Mouse (Mus musculus): Measurements from ENCODE around the gene Bace1. TPM values are rescaled to one million over a fixed set of nuclear protein-coding genes. Genes with fewer than 3 reads are reported as not detected.

Bace1 gene
- polyA plus RNA-seq, 1 experiment = 14.3 TPM

DNA sequence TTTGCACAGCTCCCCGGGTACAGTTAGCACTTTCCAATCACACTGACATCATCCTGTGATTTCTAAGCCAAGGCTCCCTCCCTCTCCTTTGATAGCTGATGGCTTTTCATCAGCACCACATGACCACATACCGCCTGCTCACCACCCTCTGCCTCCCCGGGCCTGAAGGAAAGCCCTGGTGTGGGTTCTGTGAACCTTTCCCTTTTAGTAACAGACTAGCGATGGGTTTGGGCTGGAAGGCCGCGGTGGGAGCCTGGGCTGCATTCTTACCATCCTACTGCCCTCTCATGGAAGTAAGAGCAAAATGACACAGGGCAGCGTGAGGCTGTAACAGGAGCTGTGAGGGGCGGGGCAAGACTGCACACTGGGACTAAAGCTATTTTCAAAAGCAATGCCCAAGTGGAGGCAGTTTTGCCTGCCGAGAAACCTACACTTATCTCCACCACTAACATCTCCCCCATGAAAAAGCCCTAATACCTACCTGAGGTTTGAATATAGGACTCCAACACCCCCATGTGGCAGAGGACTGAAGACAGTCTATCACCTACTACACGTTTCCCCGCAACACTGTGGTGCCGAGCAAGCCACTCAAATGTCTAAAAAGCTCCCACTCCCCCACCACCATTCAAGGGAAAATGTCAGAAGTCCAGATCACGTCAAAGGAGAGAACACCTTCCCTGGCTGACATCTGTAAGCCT lies 39.8 kb upstream of the Bace1 start:
- H3K27me3 ChIP-seq (ENCODE audit: control insufficient read depth, insufficient read depth, low read length, poor library complexity, severe bottlenecking) = no peaks in the 10 kb centered on the region
- TF ChIP-seq EP300 (IDR thresholded peaks at IDR 0.05; ENCODE audit: insufficient read depth, low read depth, low read length) = no peak
- TF ChIP-seq CTCF (IDR thresholded peaks at IDR 0.05; ENCODE audit: low read depth, low read length) = peak; percentile 48
- H3K4me3 ChIP-seq (ENCODE audit: low read depth, low read length) = no peak overlapping the region
- H3K27ac ChIP-seq (ENCODE audit: insufficient read depth, low read length) = no peak overlapping the region
- no peaks in the 10 kb centered on the region for H3K4me1 ChIP-seq (ENCODE audit: control insufficient read depth, insufficient read depth, low read length)
- H3K36me3 ChIP-seq (ENCODE audit: control insufficient read depth, insufficient read depth, low read length, poor library complexity, severe bottlenecking) = no peaks in the 10 kb centered on the region
- no peak overlapping the region for H3K9ac ChIP-seq (ENCODE audit: low read depth, poor library complexity, severe bottlenecking)
- H3K9me3 ChIP-seq (replicated peaks; ENCODE audit: control insufficient read depth, insufficient read depth, low read length, poor library complexity, severe bottlenecking) = no peaks in the 10 kb centered on the region

DNA sequence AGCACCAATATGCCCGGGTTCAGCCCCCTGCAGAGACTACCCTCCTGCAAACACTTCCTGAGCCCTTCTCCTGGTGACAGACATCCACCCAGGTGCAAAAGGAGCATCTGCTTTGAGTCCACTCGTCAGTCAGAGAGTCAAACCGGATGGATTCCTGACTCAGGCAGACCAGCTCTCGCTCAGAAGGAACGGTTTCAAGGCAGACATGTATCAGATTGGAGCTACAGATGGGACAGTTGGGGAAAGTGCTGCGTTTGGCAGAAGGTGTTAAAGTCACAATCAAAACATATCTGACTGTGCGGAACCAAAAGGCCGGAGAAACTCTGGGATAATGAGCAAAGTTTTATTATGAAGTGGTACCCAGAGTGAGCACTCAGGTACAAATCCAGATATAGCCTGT lies 39.0 kb upstream of the Bace1 start:
- TF ChIP-seq CTCF (IDR thresholded peaks at IDR 0.05; ENCODE audit: low read depth, low read length) (no peak), POLR2A (IDR thresholded peaks at IDR 0.05; ENCODE audit: insufficient read depth, low read length) (no peak), EP300 (IDR thresholded peaks at IDR 0.05; ENCODE audit: insufficient read depth, low read depth, low read length) (no peak)
- Histone ChIP-seq H3K9me3 (replicated peaks; ENCODE audit: control insufficient read depth, insufficient read depth, low read length, poor library complexity, severe bottlenecking) (no peaks in the 10 kb centered on the region), H3K4me1 (ENCODE audit: control insufficient read depth, insufficient read depth, low read length) (no peaks in the 10 kb centered on the region), H3K27ac (ENCODE audit: insufficient read depth, low read length) (no peak overlapping the region), H3K27me3 (ENCODE audit: control insufficient read depth, insufficient read depth, low read length, poor library complexity, severe bottlenecking) (no peaks in the 10 kb centered on the region), H3K9ac (ENCODE audit: low read depth, poor library complexity, severe bottlenecking) (no peak overlapping the region), H3K4me3 (ENCODE audit: low read depth, low read length) (no peak overlapping the region), H3K36me3 (ENCODE audit: control insufficient read depth, insufficient read depth, low read length, poor library complexity, severe bottlenecking) (no peaks in the 10 kb centered on the region)

DNA sequence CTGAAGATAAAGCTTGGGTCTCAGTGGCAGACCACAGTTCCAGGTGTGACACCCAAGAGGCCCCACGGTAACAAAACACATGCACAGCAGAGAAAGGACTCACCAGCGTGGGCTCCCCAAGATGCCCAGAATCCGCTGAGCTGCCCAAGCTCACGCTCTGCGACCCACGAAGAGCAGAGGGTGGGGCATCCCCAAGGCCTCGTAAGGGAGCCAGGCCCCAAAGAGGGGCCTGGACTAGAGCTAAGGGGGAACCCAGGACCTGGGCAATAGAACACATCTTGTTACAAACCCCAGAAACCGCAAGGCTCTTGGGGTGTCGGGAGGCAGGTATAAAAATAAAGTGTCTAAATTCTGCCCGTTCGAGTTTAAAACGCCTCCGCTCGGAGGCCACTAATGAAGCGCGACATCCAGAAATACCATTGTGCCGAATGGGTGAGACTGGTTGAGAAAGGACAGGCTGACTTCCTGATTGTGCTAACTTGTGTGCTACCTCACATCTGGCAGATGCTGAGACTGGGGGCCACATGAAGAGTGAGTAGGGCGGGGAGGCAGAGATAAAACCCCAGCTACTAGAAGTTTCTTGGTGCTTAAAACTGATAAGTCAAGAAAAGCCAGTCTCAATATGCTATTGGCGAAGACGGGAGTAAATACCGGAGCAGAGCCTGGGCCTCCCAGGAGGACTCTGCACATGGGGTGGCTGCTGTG lies 35.2 kb upstream of the Bace1 start:
- H3K27ac ChIP-seq (ENCODE audit: insufficient read depth, low read length) = no peak overlapping the region
- no peaks in the 10 kb centered on the region for H3K9me3 ChIP-seq (replicated peaks; ENCODE audit: control insufficient read depth, insufficient read depth, low read length, poor library complexity, severe bottlenecking)
- no peaks in the 10 kb centered on the region for H3K36me3 ChIP-seq (ENCODE audit: control insufficient read depth, insufficient read depth, low read length, poor library complexity, severe bottlenecking)
- no peak overlapping the region for H3K9ac ChIP-seq (ENCODE audit: low read depth, poor library complexity, severe bottlenecking)
- no peak for TF ChIP-seq POLR2A (IDR thresholded peaks at IDR 0.05; ENCODE audit: insufficient read depth, low read length)
- TF ChIP-seq EP300 (IDR thresholded peaks at IDR 0.05; ENCODE audit: insufficient read depth, low read depth, low read length) = no peak
- no peak for TF ChIP-seq CTCF (IDR thresholded peaks at IDR 0.05; ENCODE audit: low read depth, low read length)
- H3K4me3 ChIP-seq (ENCODE audit: low read depth, low read length) = no peak overlapping the region
- H3K4me1 ChIP-seq (ENCODE audit: control insufficient read depth, insufficient read depth, low read length) = no peaks in the 10 kb centered on the region
- no peaks in the 10 kb centered on the region for H3K27me3 ChIP-seq (ENCODE audit: control insufficient read depth, insufficient read depth, low read length, poor library complexity, severe bottlenecking)

DNA sequence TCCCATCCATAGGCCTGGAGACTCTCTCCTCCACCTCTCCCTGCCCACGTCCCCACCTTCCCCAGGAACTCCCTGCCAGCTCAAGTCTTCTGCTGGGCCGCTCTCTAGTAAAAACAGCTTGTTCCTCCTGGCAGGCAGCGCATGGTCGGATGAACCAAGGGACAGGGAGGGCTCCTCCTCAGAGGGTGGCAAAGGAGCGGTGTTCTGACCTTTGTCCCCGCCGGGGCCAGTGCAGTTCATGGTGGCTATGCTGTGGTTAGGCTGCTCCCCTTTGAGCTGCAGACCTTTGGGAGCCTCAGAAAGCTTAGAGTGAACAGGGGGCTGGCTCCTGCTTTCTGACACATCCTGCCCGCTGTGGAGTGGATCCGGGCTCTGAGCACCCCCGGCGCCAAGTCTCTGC lies 31.5 kb upstream of the Bace1 start:
- no peak overlapping the region for H3K9ac ChIP-seq (ENCODE audit: low read depth, poor library complexity, severe bottlenecking)
- H3K36me3 ChIP-seq (ENCODE audit: control insufficient read depth, insufficient read depth, low read length, poor library complexity, severe bottlenecking) = no peaks in the 10 kb centered on the region
- TF ChIP-seq EP300 (IDR thresholded peaks at IDR 0.05; ENCODE audit: insufficient read depth, low read depth, low read length) (no peak), POLR2A (IDR thresholded peaks at IDR 0.05; ENCODE audit: insufficient read depth, low read length) (no peak), CTCF (IDR thresholded peaks at IDR 0.05; ENCODE audit: low read depth, low read length) (no peak)

DNA sequence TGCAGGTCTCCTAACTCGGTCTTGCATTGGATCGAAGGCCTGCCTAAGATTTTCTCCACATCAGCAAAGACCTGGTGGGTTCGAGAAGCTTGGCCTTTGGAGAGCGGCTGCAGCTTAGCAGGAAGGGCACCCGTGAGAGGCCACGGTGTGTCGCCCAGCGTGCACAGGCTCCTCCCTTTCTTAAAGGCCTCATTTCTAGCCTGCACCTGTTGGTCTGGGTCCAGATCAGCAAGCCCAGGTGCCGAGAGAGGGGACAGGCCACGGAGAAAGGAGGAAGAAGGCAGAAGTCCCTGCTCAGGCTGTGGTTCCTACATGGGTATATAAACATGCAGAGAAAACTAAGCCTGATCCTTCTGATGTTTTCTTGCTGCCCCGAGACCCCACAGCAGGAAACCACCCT lies 31.0 kb upstream of the Bace1 start:
- H3K9me3 ChIP-seq (replicated peaks; ENCODE audit: control insufficient read depth, insufficient read depth, low read length, poor library complexity, severe bottlenecking) = no peaks in the 10 kb centered on the region
- no peak for TF ChIP-seq CTCF (IDR thresholded peaks at IDR 0.05; ENCODE audit: low read depth, low read length)
- TF ChIP-seq POLR2A (IDR thresholded peaks at IDR 0.05; ENCODE audit: insufficient read depth, low read length) = no peak
- TF ChIP-seq EP300 (IDR thresholded peaks at IDR 0.05; ENCODE audit: insufficient read depth, low read depth, low read length) = no peak
- H3K4me3 ChIP-seq (ENCODE audit: low read depth, low read length) = no peak overlapping the region
- H3K27me3 ChIP-seq (ENCODE audit: control insufficient read depth, insufficient read depth, low read length, poor library complexity, severe bottlenecking) = no peaks in the 10 kb centered on the region
- no peaks in the 10 kb centered on the region for H3K4me1 ChIP-seq (ENCODE audit: control insufficient read depth, insufficient read depth, low read length)
- no peaks in the 10 kb centered on the region for H3K36me3 ChIP-seq (ENCODE audit: control insufficient read depth, insufficient read depth, low read length, poor library complexity, severe bottlenecking)
- H3K9ac ChIP-seq (ENCODE audit: low read depth, poor library complexity, severe bottlenecking) = no peak overlapping the region
- no peak overlapping the region for H3K27ac ChIP-seq (ENCODE audit: insufficient read depth, low read length)

More for the DNA sequence above, 31.5 kb upstream of the Bace1 start:
- H3K9me3 ChIP-seq (replicated peaks; ENCODE audit: control insufficient read depth, insufficient read depth, low read length, poor library complexity, severe bottlenecking) = no peaks in the 10 kb centered on the region
- H3K4me3 ChIP-seq (ENCODE audit: low read depth, low read length) = no peak overlapping the region
- H3K27ac ChIP-seq (ENCODE audit: insufficient read depth, low read length) = no peak overlapping the region
- H3K4me1 ChIP-seq (ENCODE audit: control insufficient read depth, insufficient read depth, low read length) = no peaks in the 10 kb centered on the region
- H3K27me3 ChIP-seq (ENCODE audit: control insufficient read depth, insufficient read depth, low read length, poor library complexity, severe bottlenecking) = no peaks in the 10 kb centered on the region

DNA sequence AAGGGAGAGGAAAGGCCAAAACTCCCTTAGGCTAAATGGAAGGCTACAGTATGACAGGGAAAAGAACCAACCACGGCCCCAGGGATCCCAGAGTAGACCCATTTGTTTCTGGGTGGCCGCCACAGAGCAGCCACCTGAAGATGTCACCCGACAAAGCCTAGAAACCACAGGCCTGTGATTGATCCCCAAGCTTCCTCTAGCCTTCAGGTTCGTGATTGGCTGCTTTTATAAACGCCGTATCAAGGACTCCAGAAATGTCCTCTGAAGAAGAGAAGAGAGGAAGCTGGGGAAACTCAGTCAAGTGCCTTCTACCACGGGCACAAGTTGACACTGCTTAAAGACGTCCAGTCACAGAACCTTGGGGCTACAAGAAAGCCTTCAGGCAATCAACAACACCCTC lies 30.6 kb upstream of the Bace1 start:
- no peaks in the 10 kb centered on the region for H3K36me3 ChIP-seq (ENCODE audit: control insufficient read depth, insufficient read depth, low read length, poor library complexity, severe bottlenecking)

More for the DNA sequence above, 30.6 kb upstream of the Bace1 start:
- TF ChIP-seq EP300 (IDR thresholded peaks at IDR 0.05; ENCODE audit: insufficient read depth, low read depth, low read length) = no peak
- no peaks in the 10 kb centered on the region for H3K4me1 ChIP-seq (ENCODE audit: control insufficient read depth, insufficient read depth, low read length)
- H3K27me3 ChIP-seq (ENCODE audit: control insufficient read depth, insufficient read depth, low read length, poor library complexity, severe bottlenecking) = no peaks in the 10 kb centered on the region
- H3K27ac ChIP-seq (ENCODE audit: insufficient read depth, low read length) = no peak overlapping the region
- H3K9ac ChIP-seq (ENCODE audit: low read depth, poor library complexity, severe bottlenecking) = no peak overlapping the region
- H3K9me3 ChIP-seq (replicated peaks; ENCODE audit: control insufficient read depth, insufficient read depth, low read length, poor library complexity, severe bottlenecking) = no peaks in the 10 kb centered on the region
- H3K4me3 ChIP-seq (ENCODE audit: low read depth, low read length) = no peak overlapping the region
